Mouse (Mus musculus) C2C12 (cell line): Measurements from ENCODE around the gene H2al2a.

Source experiments
- CEBPB ChIP-seq: IDR thresholded peaks from one replicate; pipeline ENCODE4 v1.6.1; 2011; ENCODE audit warnings: low read depth, mild to moderate bottlenecking, control low read depth, moderate library complexity
- CTCF ChIP-seq: IDR thresholded peaks from one replicate; pipeline ENCODE4 v1.5.1; 2011; ENCODE audit not compliant: control insufficient read depth, insufficient read depth, insufficient read length
- FOSL1 ChIP-seq: IDR thresholded peaks from one replicate; pipeline ENCODE4 v1.8.0; 2011; ENCODE audit warnings: mild to moderate bottlenecking, low read length; ENCODE audit not compliant: poor library complexity, insufficient read depth, severe bottlenecking
- MAX ChIP-seq: IDR thresholded peaks from one replicate; pipeline ENCODE4 v1.6.1; 2011; ENCODE audit warnings: mild to moderate bottlenecking, control low read depth
- MYOG ChIP-seq: IDR thresholded peaks from one replicate; pipeline ENCODE4 v1.6.1; 2011; ENCODE audit not compliant: control insufficient read depth, insufficient read length; ENCODE audit errors: extremely low read depth

GRCm38 (mm10) chr2:17970662-17971061 is 26.1 kb downstream of the H2al2a start:
- TF ChIP-seq CTCF (no peak), MYOG (no peak), CEBPB (no peak), MAX (no peak), FOSL1 (no peak)
